Mouse (Mus musculus): Measurements from ENCODE around the gene Gnb1l.

The Gnb1l gene

GRCm38 (mm10) chr16:18498558-18498990 lies at the start of gene Gnb1l, which contains the start of gene Rtl10:
Gnb1l (plus strand) TSS chr16:18498713.
Rtl10 (plus strand) TSS chr16:18498901.
- ATAC-seq (ENCODE audit: insufficient number of reproducible peaks, low FRiP score, low TSS enrichment), result peak; percentile 95

- no peak for ATAC-seq (ENCODE audit: insufficient number of reproducible peaks, low FRiP score, low TSS enrichment)
These were observed 49.5 kb upstream of the Gnb1l start for GRCm38 (mm10) chr16:18449005-18449404.

- no peak for ATAC-seq (ENCODE audit: insufficient number of reproducible peaks, low FRiP score, low TSS enrichment)
These were observed 46.9 kb upstream of the Gnb1l start for GRCm38 (mm10) chr16:18451486-18452181.

GRCm38 (mm10) chr16:18452361-18452862 lies 46.1 kb upstream of the Gnb1l start:
- no peak for ATAC-seq (ENCODE audit: insufficient number of reproducible peaks, low FRiP score, low TSS enrichment)

- ATAC-seq (ENCODE audit: insufficient number of reproducible peaks, low FRiP score, low TSS enrichment), result no peak
These were observed 44.7 kb upstream of the Gnb1l start for GRCm38 (mm10) chr16:18453846-18454245.

GRCm38 (mm10) chr16:18455407-18455806 lies 43.1 kb upstream of the Gnb1l start:
- no peak for ATAC-seq (ENCODE audit: insufficient number of reproducible peaks, low FRiP score, low TSS enrichment)

GRCm38 (mm10) chr16:18458661-18459060 lies 39.9 kb upstream of the Gnb1l start:
- no peak for ATAC-seq (ENCODE audit: insufficient number of reproducible peaks, low FRiP score, low TSS enrichment)

GRCm38 (mm10) chr16:18459335-18459954 lies 39.1 kb upstream of the Gnb1l start:
- ATAC-seq (ENCODE audit: insufficient number of reproducible peaks, low FRiP score, low TSS enrichment), result no peak

- no peak for ATAC-seq (ENCODE audit: insufficient number of reproducible peaks, low FRiP score, low TSS enrichment)
These were observed 38.5 kb upstream of the Gnb1l start for GRCm38 (mm10) chr16:18459955-18460370.

- ATAC-seq (ENCODE audit: insufficient number of reproducible peaks, low FRiP score, low TSS enrichment), result no peak
These were observed 37.7 kb upstream of the Gnb1l start for GRCm38 (mm10) chr16:18460826-18461225.

GRCm38 (mm10) chr16:18462031-18462430 lies 36.5 kb upstream of the Gnb1l start:
- ATAC-seq (ENCODE audit: insufficient number of reproducible peaks, low FRiP score, low TSS enrichment), result no peak

GRCm38 (mm10) chr16:18462598-18462997 lies 35.9 kb upstream of the Gnb1l start:
- no peak for ATAC-seq (ENCODE audit: insufficient number of reproducible peaks, low FRiP score, low TSS enrichment)

- no peak for ATAC-seq (ENCODE audit: insufficient number of reproducible peaks, low FRiP score, low TSS enrichment)
These were observed 34.2 kb upstream of the Gnb1l start for GRCm38 (mm10) chr16:18464271-18464670.

GRCm38 (mm10) chr16:18470829-18471228 lies 27.7 kb upstream of the Gnb1l start:
- ATAC-seq (ENCODE audit: insufficient number of reproducible peaks, low FRiP score, low TSS enrichment), result no peak

- no peak for ATAC-seq (ENCODE audit: insufficient number of reproducible peaks, low FRiP score, low TSS enrichment)
These were observed 27.0 kb upstream of the Gnb1l start for GRCm38 (mm10) chr16:18471381-18471955.

- no peak for ATAC-seq (ENCODE audit: insufficient number of reproducible peaks, low FRiP score, low TSS enrichment)
These were observed 26.5 kb upstream of the Gnb1l start for GRCm38 (mm10) chr16:18471976-18472375.

GRCm38 (mm10) chr16:18472416-18472815 lies 26.1 kb upstream of the Gnb1l start:
- ATAC-seq (ENCODE audit: insufficient number of reproducible peaks, low FRiP score, low TSS enrichment), result no peak

- no peak for ATAC-seq (ENCODE audit: insufficient number of reproducible peaks, low FRiP score, low TSS enrichment)
These were observed 25.5 kb upstream of the Gnb1l start for GRCm38 (mm10) chr16:18472976-18473375.

- ATAC-seq (ENCODE audit: insufficient number of reproducible peaks, low FRiP score, low TSS enrichment), result no peak
These were observed 24.5 kb upstream of the Gnb1l start for GRCm38 (mm10) chr16:18474021-18474420.

GRCm38 (mm10) chr16:18477996-18478395 lies 20.5 kb upstream of the Gnb1l start:
- no peak for ATAC-seq (ENCODE audit: insufficient number of reproducible peaks, low FRiP score, low TSS enrichment)

- ATAC-seq (ENCODE audit: insufficient number of reproducible peaks, low FRiP score, low TSS enrichment), result no peak
These were observed 18.8 kb upstream of the Gnb1l start for GRCm38 (mm10) chr16:18479667-18480066.
